Mouse (Mus musculus) retina, adult 2 months (tissue): Measurements from ENCODE around the gene Npas3.

Experiments used
- DNase-seq: peaks from one replicate; pipeline ENCODE4 v3.0.0-alpha.2; 2012; ENCODE audit warnings: low read depth, low spot score

The Npas3 gene

GRCm38 (mm10) chr12:53587691-53588504 lies 339.4 kb downstream of the Npas3 start:
- DNase-seq: no peak

- DNase-seq: no peak
Measured at GRCm38 (mm10) chr12:53589446-53589961, 341.0 kb downstream of the Npas3 start.

- DNase-seq: peak; percentile 8
Measured at GRCm38 (mm10) chr12:53605661-53606060, 357.2 kb downstream of the Npas3 start.

GRCm38 (mm10) chr12:53612120-53612519 lies 363.6 kb downstream of the Npas3 start:
- DNase-seq: no peak

GRCm38 (mm10) chr12:53621271-53621670 lies 372.8 kb downstream of the Npas3 start:
- no peak for DNase-seq

GRCm38 (mm10) chr12:53623793-53624192 lies 375.3 kb downstream of the Npas3 start:
- no peak for DNase-seq

GRCm38 (mm10) chr12:53624379-53625021 lies 376.0 kb downstream of the Npas3 start:
- DNase-seq: no peak

GRCm38 (mm10) chr12:53629483-53630120 lies 381.1 kb downstream of the Npas3 start:
- no peak for DNase-seq

GRCm38 (mm10) chr12:53630607-53631006 lies 382.1 kb downstream of the Npas3 start:
- no peak for DNase-seq

GRCm38 (mm10) chr12:53631315-53632106 lies 383.0 kb downstream of the Npas3 start:
- no peak for DNase-seq

- DNase-seq: no peak
Measured at GRCm38 (mm10) chr12:53638571-53638970, 390.1 kb downstream of the Npas3 start.

GRCm38 (mm10) chr12:53647282-53647681 lies 398.8 kb downstream of the Npas3 start:
- no peak for DNase-seq

GRCm38 (mm10) chr12:53656301-53656700 lies 407.8 kb downstream of the Npas3 start:
- DNase-seq: no peak

- DNase-seq: no peak
Measured at GRCm38 (mm10) chr12:53664084-53664483, 415.6 kb downstream of the Npas3 start.

GRCm38 (mm10) chr12:53671846-53672245 lies 423.4 kb downstream of the Npas3 start:
- no peak for DNase-seq

- no peak for DNase-seq
Measured at GRCm38 (mm10) chr12:53677091-53677630, 428.7 kb downstream of the Npas3 start.

GRCm38 (mm10) chr12:53678166-53678565 lies 429.7 kb downstream of the Npas3 start:
- DNase-seq: no peak

GRCm38 (mm10) chr12:53679161-53679560 lies 430.7 kb downstream of the Npas3 start:
- DNase-seq: no peak

- no peak for DNase-seq
Measured at GRCm38 (mm10) chr12:53680501-53680900, 432.0 kb downstream of the Npas3 start.

- DNase-seq: no peak
Measured at GRCm38 (mm10) chr12:53682036-53682435, 433.6 kb downstream of the Npas3 start.

- no peak for DNase-seq
Measured at GRCm38 (mm10) chr12:53692471-53692870, 444.0 kb downstream of the Npas3 start.
